Mouse (Mus musculus): ENCODE data around the gene Ablim1.

Gene Ablim1

DNA sequence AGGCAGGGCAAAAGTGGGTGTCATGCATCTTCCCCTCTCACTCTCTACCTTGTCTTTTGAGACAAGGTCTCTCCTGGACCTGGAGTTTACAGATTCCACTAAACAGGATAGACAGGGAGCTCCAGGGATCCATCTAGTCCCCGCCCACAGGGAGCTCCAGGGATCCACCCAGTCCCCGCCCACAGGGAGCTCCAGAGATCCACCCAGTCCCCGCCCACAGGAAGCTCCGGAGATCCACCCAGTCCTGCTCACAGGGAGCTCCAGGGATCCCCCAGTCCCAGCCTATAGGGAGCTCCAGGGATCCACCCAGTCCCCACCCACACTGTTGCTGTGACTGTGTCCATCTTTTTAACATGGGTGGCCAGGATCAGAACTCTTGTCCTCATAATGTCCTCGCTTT is 16.7 kb downstream of the Ablim1 start:
- DNase-seq, result no peak

GRCm38 (mm10) chr19:57297447-57297846 is 17.3 kb downstream of the Ablim1 start:
- no peak for DNase-seq

DNA sequence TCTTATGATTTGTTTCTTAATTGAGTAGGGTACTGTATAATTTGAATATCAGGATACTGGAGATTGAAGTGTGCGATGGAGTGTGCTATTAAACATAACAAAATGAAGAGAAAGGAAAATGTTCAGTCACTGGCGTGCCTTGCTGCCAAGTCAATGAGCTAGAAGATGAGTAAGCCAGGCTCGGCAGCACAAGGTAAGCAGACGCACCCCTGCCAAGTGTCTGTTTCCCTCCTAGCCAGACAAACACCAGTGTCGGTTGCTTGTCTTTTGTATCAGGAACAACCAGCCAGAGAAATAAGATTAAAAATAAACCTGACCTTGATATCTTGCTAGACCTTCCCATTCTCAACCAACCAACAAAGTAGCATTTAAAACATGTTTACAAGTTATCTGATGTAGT is 18.2 kb downstream of the Ablim1 start:
- no peak for DNase-seq

GRCm38 (mm10) chr19:57295521-57295920 is 19.2 kb downstream of the Ablim1 start:
- no peak for DNase-seq

DNA sequence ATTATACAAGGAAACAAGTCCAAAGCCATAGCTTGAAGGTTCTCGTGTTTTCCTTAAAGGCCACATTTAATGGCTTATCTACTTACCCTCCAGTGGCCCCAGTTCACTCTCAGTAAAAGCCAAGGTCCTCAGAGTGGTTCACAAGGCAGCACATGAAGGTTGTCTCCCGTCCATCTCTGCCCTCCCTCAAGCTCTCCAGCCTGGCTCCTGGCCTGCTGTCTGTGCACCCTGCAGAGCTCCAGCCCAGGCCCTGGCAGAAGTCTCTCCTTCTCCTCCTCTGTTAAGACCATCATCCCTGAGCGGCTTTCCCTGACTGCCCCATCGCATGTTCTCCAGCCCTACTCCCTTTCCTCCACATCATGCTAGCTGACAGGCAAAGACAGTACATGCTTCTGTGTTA is 20.4 kb downstream of the Ablim1 start:
- DNase-seq, result no peak

- DNase-seq, result no peak
Measured at GRCm38 (mm10) chr19:57293737-57294136, 21.0 kb downstream of the Ablim1 start.

DNA sequence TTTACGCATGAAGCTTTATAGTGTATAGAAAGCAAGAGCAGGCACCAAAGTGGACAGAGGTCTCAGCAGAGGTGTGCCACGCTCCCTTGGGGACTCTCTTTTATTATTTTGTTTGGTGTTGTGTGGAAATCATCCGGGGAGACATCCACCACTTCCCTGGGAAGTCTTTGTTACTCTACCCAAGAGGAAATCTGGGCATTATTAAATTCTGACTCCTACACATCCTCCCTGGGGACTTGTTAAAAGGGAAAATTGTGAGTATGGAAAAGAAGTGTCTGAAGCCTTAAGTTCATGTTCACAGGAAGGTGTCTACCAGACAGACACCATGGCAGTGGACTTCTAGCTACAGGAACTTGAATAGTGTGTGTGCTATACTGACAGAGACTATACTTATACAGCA is 31.4 kb downstream of the Ablim1 start:
- DNase-seq, result no peak

DNA sequence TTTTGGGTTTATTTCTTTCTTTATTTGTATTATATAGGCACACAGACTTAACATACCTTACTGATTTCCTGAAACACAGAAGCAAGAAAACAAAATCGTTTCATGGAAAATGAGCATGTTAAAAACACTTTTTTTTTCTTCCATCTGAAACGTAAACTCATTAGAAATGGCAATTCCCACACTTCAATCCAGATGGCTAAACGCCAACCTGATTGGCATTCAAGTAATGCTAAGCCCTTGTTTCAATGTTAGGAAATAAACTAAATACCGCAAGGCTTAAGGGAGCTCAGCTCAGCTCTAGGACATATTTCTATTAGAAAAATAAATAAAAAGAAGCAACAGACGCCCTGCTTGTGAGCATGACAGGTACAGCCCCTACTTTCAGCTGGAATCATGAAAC is 32.1 kb downstream of the Ablim1 start:
- no peak for DNase-seq

DNA sequence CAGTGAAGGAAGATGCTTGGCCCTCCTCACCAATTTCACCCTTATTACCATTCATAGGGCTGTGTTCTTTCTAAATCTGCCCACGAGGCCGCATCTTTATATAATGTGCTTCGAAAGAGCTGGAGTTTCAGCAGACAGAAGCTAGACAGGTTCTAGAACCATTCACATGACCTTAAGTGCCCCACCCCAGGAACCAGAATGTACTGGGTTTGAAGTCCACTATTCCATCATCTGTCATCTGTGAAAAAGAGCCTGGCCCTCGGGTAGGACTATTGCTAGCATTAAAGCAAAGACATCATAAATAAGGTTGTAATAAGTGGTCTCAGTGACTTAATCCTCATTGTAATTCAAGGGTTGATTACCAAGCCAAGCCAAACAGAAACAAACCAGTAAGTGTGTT is 35.1 kb downstream of the Ablim1 start:
- no peak for DNase-seq

GRCm38 (mm10) chr19:57278263-57278662 is 36.5 kb downstream of the Ablim1 start:
- no peak for DNase-seq

DNA sequence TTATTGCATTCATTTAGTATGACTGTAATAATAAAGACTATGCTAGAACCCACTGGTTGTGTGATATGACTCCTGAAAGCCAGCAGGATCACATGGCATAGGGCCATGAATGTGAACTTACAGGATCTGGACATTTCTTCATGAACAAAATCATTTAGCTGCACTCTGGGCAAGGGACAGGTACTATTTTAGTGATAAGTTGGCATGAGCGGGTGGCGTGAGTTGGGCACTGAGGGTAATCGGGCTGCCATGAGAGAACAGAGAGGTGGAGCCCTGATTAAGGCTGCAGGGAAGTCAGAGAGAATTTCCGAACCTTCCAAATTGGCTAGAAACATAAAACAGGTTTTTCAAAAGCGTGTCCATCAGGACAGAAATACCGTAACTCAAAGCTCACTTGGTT is 37.7 kb downstream of the Ablim1 start:
- DNase-seq, result no peak

DNA sequence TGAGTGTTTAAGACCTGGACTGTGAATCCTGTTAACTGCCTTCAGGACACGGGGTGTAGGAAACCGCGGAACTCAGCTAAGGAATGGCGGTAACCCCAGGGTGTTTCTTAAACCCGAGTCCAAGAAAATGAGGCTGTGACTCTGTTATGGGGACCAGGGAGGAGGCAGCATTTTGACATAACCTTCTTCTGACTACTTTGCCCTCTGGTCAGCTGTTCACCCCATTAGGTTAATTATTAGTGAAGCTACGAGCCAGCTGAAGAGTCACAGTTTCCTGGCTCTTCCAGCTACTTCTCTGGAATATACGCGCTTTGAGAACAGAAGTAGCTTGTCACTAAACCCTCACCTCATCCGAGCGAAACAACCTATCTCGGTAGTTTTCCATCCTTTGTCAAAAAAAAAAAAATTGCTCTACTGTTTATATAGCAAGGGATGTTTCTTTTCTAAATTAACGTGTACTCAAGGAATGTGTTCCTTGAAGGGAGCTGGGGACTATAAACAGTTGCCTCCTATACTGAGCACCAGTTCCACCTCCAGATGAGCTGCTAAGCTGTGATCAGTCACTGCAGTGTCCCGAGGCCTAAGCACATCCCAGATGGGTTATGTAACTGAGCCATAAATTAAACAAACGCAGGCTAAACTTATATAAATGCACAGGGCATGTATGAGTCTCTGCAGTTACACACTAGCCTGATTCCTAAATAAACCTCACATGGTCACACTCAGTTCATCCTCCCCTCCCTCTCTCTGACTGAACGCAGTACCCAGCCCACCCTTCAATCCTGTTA is 39.4 kb downstream of the Ablim1 start:
- peak; percentile 35 for DNase-seq

- DNase-seq, result no peak
Measured at GRCm38 (mm10) chr19:57274717-57275116, 40.0 kb downstream of the Ablim1 start.

- no peak for DNase-seq
Measured at GRCm38 (mm10) chr19:57274286-57274685, 40.4 kb downstream of the Ablim1 start.

DNA sequence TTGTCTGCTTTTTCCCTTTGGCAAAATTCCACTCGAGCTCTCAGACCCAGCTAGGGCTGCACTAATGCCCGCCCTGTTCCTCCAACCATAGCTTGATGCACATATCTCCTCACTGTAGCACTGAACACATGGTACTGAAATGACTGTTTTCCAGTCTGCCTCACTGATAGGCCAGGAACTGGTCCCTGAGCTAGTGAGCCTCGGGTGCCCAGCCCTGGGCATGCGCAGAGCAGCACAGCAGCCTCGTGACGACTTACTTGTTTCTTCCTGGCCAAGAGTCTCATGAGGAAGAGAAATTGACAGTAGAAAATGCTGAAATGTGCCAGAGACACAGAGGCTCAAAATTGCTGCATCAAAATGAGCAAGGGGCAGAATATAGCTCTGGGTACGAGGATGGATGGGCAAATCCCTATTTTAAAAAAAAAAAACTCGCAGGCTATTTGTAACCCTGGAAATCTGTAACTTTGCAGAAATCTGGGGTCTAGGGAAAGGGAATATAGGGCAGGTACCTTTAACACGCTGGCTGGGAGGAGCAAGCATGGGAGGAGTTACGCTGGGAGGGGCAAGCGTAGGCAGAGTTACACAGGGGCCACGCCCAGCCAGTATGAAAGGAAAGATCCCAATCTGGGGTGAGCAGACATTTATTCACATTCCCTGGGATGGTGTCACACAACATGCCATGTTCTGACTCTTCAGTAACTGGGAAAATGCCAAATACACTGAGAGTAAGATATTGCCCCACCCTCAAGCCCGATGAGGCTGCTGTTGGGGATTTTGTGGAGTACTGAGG is 41.7 kb downstream of the Ablim1 start:
- peak; percentile 87 for DNase-seq

- no peak for DNase-seq
Measured at GRCm38 (mm10) chr19:57271757-57272156, 43.0 kb downstream of the Ablim1 start.

DNA sequence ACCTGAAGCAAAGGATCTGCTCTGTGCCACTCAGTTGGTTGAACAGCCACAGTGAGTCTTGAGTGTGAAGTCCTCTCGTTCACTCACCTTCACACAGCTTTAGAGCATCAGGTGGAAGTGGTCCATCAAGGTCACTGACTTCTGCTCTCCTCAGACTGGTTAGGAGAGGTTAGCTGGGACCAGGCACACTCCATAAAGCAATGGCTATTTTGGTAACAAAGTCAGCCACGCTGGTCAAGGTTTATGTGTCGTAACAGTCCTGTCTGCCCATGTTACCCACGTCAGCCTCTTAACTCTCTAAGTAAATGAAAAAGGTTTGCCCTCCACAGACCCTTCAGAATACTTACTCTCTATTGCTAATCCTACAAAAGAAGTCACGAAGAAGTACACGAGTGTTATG is 44.0 kb downstream of the Ablim1 start:
- DNase-seq, result no peak

DNA sequence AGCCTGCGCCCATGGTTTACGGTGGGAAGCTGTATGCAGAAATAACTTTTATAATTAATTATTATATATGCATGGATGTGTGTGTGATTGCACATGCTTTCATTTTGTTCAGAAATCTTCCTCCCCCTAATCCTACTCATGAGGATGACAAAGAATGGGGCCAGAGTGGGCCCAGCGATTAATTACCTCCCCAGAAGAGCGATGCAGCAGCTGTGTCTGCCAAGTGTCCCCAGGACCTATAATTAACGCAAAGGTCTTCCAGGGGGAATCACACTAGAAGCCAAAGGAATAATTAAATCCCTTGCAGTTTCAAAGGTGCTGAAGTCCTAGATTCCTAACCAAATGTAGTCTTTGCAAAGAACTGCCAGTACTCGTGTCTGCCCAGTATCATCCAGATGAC is 44.9 kb downstream of the Ablim1 start:
- DNase-seq, result no peak

DNA sequence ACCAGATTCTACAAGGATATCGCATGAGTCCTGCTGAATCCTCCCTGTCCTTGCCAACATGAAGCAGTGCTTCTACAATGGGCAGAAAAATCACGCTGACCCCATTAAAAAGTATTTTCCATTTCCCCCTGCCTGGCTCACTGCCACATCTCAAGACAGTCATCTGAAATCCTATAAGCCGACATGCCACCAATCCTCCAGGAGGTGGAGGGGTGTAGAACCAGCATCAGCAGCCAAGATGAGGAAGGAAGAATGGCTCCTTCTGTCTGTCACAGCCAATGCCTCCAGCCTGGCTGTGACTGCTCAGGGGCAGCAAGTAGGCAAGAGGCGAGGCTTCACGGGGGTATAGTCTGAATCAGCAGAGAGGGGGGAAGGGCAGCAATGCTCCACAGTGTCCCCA is 47.2 kb downstream of the Ablim1 start:
- DNase-seq, result no peak

GRCm38 (mm10) chr19:57266374-57267085 is 48.2 kb downstream of the Ablim1 start:
- DNase-seq, result no peak

DNA sequence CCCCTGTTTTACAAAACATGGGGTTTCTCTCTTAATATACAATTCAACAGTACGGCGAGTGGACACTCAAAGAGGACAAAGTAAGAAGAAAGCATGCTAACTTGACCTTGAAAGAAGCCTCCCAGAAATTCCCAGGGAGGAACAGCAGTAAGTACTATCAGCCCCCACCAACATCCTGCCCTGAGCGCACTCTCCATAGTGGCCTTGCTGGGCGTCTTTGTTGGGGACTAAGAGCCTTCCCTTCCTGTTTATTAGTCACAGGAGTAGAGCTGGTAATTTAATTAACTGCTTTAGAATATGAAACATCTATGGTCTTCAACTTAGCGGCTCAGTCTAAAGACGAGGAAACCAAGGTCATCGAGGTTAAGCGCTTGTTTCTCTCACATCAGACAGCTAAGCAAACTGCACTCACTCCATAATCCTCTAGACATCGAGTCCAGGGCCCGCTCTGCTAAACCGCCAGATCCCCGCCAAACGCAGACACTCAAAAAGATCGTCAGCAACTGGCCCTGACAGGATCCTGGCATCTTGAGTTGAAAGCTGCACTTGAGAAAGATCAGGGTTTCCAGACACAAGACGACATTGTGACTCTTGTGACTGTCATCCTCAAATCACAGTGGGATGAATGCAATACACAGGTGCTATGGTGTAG is 50.3 kb downstream of the Ablim1 start:
- DNase-seq, result no peak

GRCm38 (mm10) chr19:57257801-57258200 is 56.9 kb downstream of the Ablim1 start:
- no peak for DNase-seq

DNA sequence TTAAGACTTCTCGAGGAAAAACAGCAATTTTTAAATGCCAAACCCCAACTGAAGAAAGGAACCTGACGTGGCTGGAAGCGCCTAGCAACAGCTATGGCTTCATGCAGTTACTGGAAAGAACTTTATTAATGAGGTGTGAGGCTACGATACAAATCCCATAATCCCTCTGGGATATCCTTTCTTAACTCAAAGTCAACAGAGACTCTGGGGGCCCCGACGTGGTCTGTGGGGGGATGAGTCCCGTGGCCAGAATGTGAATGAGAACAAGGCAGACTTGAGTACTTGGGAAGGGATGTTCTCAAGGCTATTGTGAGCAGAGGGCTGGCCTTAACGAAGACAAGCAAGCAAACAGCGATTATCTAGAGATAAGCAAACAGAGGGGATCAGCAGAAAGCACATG is 58.1 kb downstream of the Ablim1 start:
- DNase-seq, result no peak

Data from layer of hippocampus, adult 9-11 months (tissue).